Mouse (Mus musculus): ENCODE results near the gene Strip2. TPM values are rescaled to one million over a fixed set of nuclear protein-coding genes. Genes with fewer than 3 reads are reported as not detected.
A peak's percentile ranks its signal among the peaks of the same experiment; 100 is the strongest.

Gene Strip2
- polyA plus RNA-seq, 1 experiment from 2014 or later: 0.99 TPM

- ATAC-seq (ENCODE audit: low FRiP score, low TSS enrichment): no peak
- Histone ChIP-seq H3K4me3 (ENCODE audit: low read length) (no peak overlapping the region), H3K4me1 (ENCODE audit: control insufficient read depth, insufficient read depth, low read length) (no peaks in the 10 kb centered on the region), H3K27ac (ENCODE audit: low read depth, low read length) (no peak overlapping the region), H3K27me3 (ENCODE audit: control insufficient read depth, insufficient read depth, low read length) (no peaks in the 10 kb centered on the region), H3K4me2 (replicated peaks; ENCODE audit: low read depth, low read length) (no peak overlapping the region), H3K9ac (ENCODE audit: low read depth, low read length) (no peak overlapping the region), H3K9me3 (ENCODE audit: control insufficient read depth, low read length) (no peaks in the 10 kb centered on the region), H3K36me3 (ENCODE audit: control insufficient read depth, insufficient read depth, low read length) (no peaks in the 10 kb centered on the region)
- 63% methylated on average over 8 of the region's 8 CpGs for WGBS
Observed at GRCm38 (mm10) chr6:29974836-29975235, 58.0 kb downstream of the Strip2 start.

- 81% methylated on average over 6 of the region's 6 CpGs for WGBS
- Histone ChIP-seq H3K27ac (ENCODE audit: low read depth, low read length) (no peak overlapping the region), H3K9ac (ENCODE audit: low read depth, low read length) (no peak overlapping the region), H3K4me3 (ENCODE audit: low read length) (no peak overlapping the region), H3K36me3 (ENCODE audit: control insufficient read depth, insufficient read depth, low read length) (no peaks in the 10 kb centered on the region), H3K4me2 (replicated peaks; ENCODE audit: low read depth, low read length) (no peak overlapping the region), H3K9me3 (ENCODE audit: control insufficient read depth, low read length) (no peaks in the 10 kb centered on the region), H3K4me1 (ENCODE audit: control insufficient read depth, insufficient read depth, low read length) (no peaks in the 10 kb centered on the region), H3K27me3 (ENCODE audit: control insufficient read depth, insufficient read depth, low read length) (no peaks in the 10 kb centered on the region)
- ATAC-seq (ENCODE audit: low FRiP score, low TSS enrichment): no peak
Observed at GRCm38 (mm10) chr6:29980461-29980860, 63.6 kb downstream of the Strip2 start.

GRCm38 (mm10) chr6:29981797-29982196 lies 65.0 kb downstream of the Strip2 start:
- H3K9me3 ChIP-seq (ENCODE audit: control insufficient read depth, low read length): no peaks in the 10 kb centered on the region
- peaks cover 7% of the 10 kb centered on the region; the same call in 1 of the 2 replicates for H3K4me1 ChIP-seq (ENCODE audit: control insufficient read depth, insufficient read depth, low read length)
- no peaks in the 10 kb centered on the region for H3K27me3 ChIP-seq (ENCODE audit: control insufficient read depth, insufficient read depth, low read length)
- H3K36me3 ChIP-seq (ENCODE audit: control insufficient read depth, insufficient read depth, low read length): no peaks in the 10 kb centered on the region
- H3K27ac ChIP-seq (ENCODE audit: low read depth, low read length): no peak overlapping the region
- no peak for ATAC-seq (ENCODE audit: low FRiP score, low TSS enrichment)
- H3K4me2 ChIP-seq (replicated peaks; ENCODE audit: low read depth, low read length): no peak overlapping the region
- no peak overlapping the region for H3K9ac ChIP-seq (ENCODE audit: low read depth, low read length)
- no peak overlapping the region for H3K4me3 ChIP-seq (ENCODE audit: low read length)

GRCm38 (mm10) chr6:29985058-29985498 lies 68.3 kb downstream of the Strip2 start:
- no peaks in the 10 kb centered on the region for H3K27me3 ChIP-seq (ENCODE audit: control insufficient read depth, insufficient read depth, low read length)
- H3K9ac ChIP-seq (ENCODE audit: low read depth, low read length): peak overlapping the region; percentile 65
- peak; percentile 90 for ATAC-seq (ENCODE audit: low FRiP score, low TSS enrichment)
- H3K27ac ChIP-seq (ENCODE audit: low read depth, low read length): no peak overlapping the region
- no peaks in the 10 kb centered on the region for H3K36me3 ChIP-seq (ENCODE audit: control insufficient read depth, insufficient read depth, low read length)
- WGBS: under 1% methylated on average over 37 of the region's 37 CpGs
- H3K4me1 ChIP-seq (ENCODE audit: control insufficient read depth, insufficient read depth, low read length): peaks cover 7% of the 10 kb centered on the region; the same call in 1 of the 2 replicates
- peak overlapping the region; percentile 64 for H3K4me3 ChIP-seq (ENCODE audit: low read length)
- no peaks in the 10 kb centered on the region for H3K9me3 ChIP-seq (ENCODE audit: control insufficient read depth, low read length)
- H3K4me2 ChIP-seq (replicated peaks; ENCODE audit: low read depth, low read length): peak overlapping the region; percentile 84

GRCm38 (mm10) chr6:29985504-29985903 lies 68.7 kb downstream of the Strip2 start:
- H3K36me3 ChIP-seq (ENCODE audit: control insufficient read depth, insufficient read depth, low read length): no peaks in the 10 kb centered on the region
- WGBS: 2% methylated on average over 14 of the region's 14 CpGs
- no peaks in the 10 kb centered on the region for H3K27me3 ChIP-seq (ENCODE audit: control insufficient read depth, insufficient read depth, low read length)
- peak; percentile 56 for ATAC-seq (ENCODE audit: low FRiP score, low TSS enrichment)
- H3K27ac ChIP-seq (ENCODE audit: low read depth, low read length): no peak overlapping the region
- H3K4me2 ChIP-seq (replicated peaks; ENCODE audit: low read depth, low read length): peak overlapping the region; percentile 84
- H3K4me3 ChIP-seq (ENCODE audit: low read length): peak overlapping the region; percentile 64
- peak overlapping the region; percentile 65 for H3K9ac ChIP-seq (ENCODE audit: low read depth, low read length)
- peaks cover 7% of the 10 kb centered on the region; the same call in 1 of the 2 replicates for H3K4me1 ChIP-seq (ENCODE audit: control insufficient read depth, insufficient read depth, low read length)
- H3K9me3 ChIP-seq (ENCODE audit: control insufficient read depth, low read length): no peaks in the 10 kb centered on the region

DNA sequence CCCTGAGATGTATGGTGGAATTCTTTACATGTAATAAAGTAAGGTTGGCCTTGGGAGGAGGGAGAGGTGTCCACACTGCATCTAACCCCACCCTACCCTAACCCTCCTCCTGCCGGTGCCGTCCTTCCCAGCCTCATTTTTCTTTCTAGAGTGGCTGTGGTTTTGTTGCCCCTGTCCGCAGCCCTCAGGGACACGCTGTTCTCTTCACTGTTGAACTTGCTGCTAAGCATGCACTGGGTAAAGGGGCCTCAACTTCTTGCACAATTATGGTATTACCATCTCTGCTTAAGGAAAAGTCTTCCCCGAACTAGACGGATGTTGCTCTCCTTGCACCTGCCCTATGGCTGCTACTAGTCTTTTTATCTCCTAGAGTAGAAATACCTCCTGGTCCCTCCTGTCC lies 69.2 kb downstream of the Strip2 start:
- no peak for ATAC-seq (ENCODE audit: low FRiP score, low TSS enrichment)
- no peak overlapping the region for H3K4me3 ChIP-seq (ENCODE audit: low read length)

GRCm38 (mm10) chr6:29987246-29987645 lies 70.4 kb downstream of the Strip2 start:
- H3K4me3 ChIP-seq (ENCODE audit: low read length): no peak overlapping the region
- WGBS: 55% methylated on average over 3 of the region's 3 CpGs
- no peaks in the 10 kb centered on the region for H3K36me3 ChIP-seq (ENCODE audit: control insufficient read depth, insufficient read depth, low read length)
- peaks cover 7% of the 10 kb centered on the region; the same call in 1 of the 2 replicates for H3K4me1 ChIP-seq (ENCODE audit: control insufficient read depth, insufficient read depth, low read length)
- H3K9ac ChIP-seq (ENCODE audit: low read depth, low read length): no peak overlapping the region
- H3K27me3 ChIP-seq (ENCODE audit: control insufficient read depth, insufficient read depth, low read length): no peaks in the 10 kb centered on the region
- H3K4me2 ChIP-seq (replicated peaks; ENCODE audit: low read depth, low read length): no peak overlapping the region
- ATAC-seq (ENCODE audit: low FRiP score, low TSS enrichment): no peak
- no peak overlapping the region for H3K27ac ChIP-seq (ENCODE audit: low read depth, low read length)
- no peaks in the 10 kb centered on the region for H3K9me3 ChIP-seq (ENCODE audit: control insufficient read depth, low read length)

More for the DNA sequence above, 69.2 kb downstream of the Strip2 start:
- 42% methylated on average over 6 of the region's 6 CpGs for WGBS
- H3K27me3 ChIP-seq (ENCODE audit: control insufficient read depth, insufficient read depth, low read length): no peaks in the 10 kb centered on the region
- no peaks in the 10 kb centered on the region for H3K36me3 ChIP-seq (ENCODE audit: control insufficient read depth, insufficient read depth, low read length)
- peak overlapping the region; percentile 84 for H3K4me2 ChIP-seq (replicated peaks; ENCODE audit: low read depth, low read length)
- no peak overlapping the region for H3K9ac ChIP-seq (ENCODE audit: low read depth, low read length)
- no peak overlapping the region for H3K27ac ChIP-seq (ENCODE audit: low read depth, low read length)
- H3K9me3 ChIP-seq (ENCODE audit: control insufficient read depth, low read length): no peaks in the 10 kb centered on the region
- H3K4me1 ChIP-seq (ENCODE audit: control insufficient read depth, insufficient read depth, low read length): peaks cover 7% of the 10 kb centered on the region; the same call in 1 of the 2 replicates

GRCm38 (mm10) chr6:29998140-29998539 lies 81.3 kb downstream of the Strip2 start:
- WGBS: 71% methylated on average over 9 of the region's 9 CpGs
- no peak for ATAC-seq (ENCODE audit: low FRiP score, low TSS enrichment)
- H3K9ac ChIP-seq (ENCODE audit: low read depth, low read length): no peak overlapping the region
- no peak overlapping the region for H3K27ac ChIP-seq (ENCODE audit: low read depth, low read length)
- H3K27me3 ChIP-seq (ENCODE audit: control insufficient read depth, insufficient read depth, low read length): no peaks in the 10 kb centered on the region
- H3K4me3 ChIP-seq (ENCODE audit: low read length): no peak overlapping the region
- no peaks in the 10 kb centered on the region for H3K9me3 ChIP-seq (ENCODE audit: control insufficient read depth, low read length)
- H3K4me1 ChIP-seq (ENCODE audit: control insufficient read depth, insufficient read depth, low read length): no peaks in the 10 kb centered on the region
- H3K4me2 ChIP-seq (replicated peaks; ENCODE audit: low read depth, low read length): no peak overlapping the region
- H3K36me3 ChIP-seq (ENCODE audit: control insufficient read depth, insufficient read depth, low read length): no peaks in the 10 kb centered on the region

DNA sequence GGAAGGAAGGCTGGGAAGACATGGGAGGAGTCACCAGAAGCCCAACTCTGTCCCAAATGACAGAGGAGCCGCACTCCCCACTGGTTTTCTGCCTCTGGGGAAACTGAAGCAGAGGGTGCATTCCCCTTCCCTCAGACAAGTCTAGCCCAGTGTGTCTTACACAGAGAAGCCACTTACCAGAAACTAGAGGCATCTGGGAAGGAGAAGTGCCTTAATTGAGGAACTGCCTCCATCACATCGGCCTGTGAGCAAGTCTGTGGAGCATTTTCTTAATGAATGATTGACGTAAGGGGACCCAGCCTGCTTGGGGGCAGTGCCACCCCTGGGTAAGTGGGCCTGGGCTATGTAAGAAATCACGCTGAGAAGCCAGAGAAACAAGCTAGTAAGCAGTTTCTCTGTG lies 82.0 kb downstream of the Strip2 start:
- no peak overlapping the region for H3K9ac ChIP-seq (ENCODE audit: low read depth, low read length)
- H3K27ac ChIP-seq (ENCODE audit: low read depth, low read length): no peak overlapping the region
- no peaks in the 10 kb centered on the region for H3K36me3 ChIP-seq (ENCODE audit: control insufficient read depth, insufficient read depth, low read length)
- H3K4me2 ChIP-seq (replicated peaks; ENCODE audit: low read depth, low read length): no peak overlapping the region
- WGBS: 56% methylated on average over 4 of the region's 4 CpGs
- no peaks in the 10 kb centered on the region for H3K9me3 ChIP-seq (ENCODE audit: control insufficient read depth, low read length)
- no peak overlapping the region for H3K4me3 ChIP-seq (ENCODE audit: low read length)
- ATAC-seq (ENCODE audit: low FRiP score, low TSS enrichment): no peak
- H3K27me3 ChIP-seq (ENCODE audit: control insufficient read depth, insufficient read depth, low read length): no peaks in the 10 kb centered on the region
- H3K4me1 ChIP-seq (ENCODE audit: control insufficient read depth, insufficient read depth, low read length): no peaks in the 10 kb centered on the region

All from kidney, embryonic 14.5 days (tissue).